Mouse (Mus musculus): ENCODE results near the gene Gss.

Gss gene

GRCm38 (mm10) chr2:155592137-155592853 lies at the start of gene Gss:
Gene Gss (minus strand): TSS chr2:155592810.
- DNase-seq (ENCODE audit: extremely low read depth, low read depth, low spot score): peak; percentile 36

- DNase-seq (ENCODE audit: extremely low read depth, low read depth, low spot score): no peak
These were observed 49.2 kb upstream of the Gss start for GRCm38 (mm10) chr2:155641540-155642472.

- DNase-seq (ENCODE audit: extremely low read depth, low read depth, low spot score): no peak
These were observed 48.0 kb upstream of the Gss start for GRCm38 (mm10) chr2:155640656-155641055.

- DNase-seq (ENCODE audit: extremely low read depth, low read depth, low spot score): no peak
These were observed 44.8 kb upstream of the Gss start for GRCm38 (mm10) chr2:155637411-155637810.

DNA sequence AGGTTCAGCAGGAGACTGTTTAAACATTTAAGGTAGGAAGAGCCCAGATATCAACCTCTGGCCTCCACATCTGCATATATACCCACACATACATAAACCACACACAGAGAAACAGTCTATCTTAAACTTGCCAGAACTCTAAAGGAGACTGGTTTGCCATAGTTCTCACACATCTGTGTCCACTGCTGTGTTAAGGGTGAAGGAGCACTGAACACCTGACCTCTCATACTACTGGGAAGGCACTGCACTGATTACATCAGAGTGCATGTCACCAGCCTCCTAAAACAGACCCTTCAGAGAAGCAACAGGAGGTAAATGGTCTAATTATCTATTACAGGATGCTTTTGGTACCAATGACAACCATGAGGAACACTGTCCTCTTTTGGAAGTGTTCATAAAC lies 44.3 kb upstream of the Gss start:
- no peak for DNase-seq (ENCODE audit: extremely low read depth, low read depth, low spot score)

- no peak for DNase-seq (ENCODE audit: extremely low read depth, low read depth, low spot score)
These were observed 43.4 kb upstream of the Gss start for GRCm38 (mm10) chr2:155635961-155636360.

- DNase-seq (ENCODE audit: extremely low read depth, low read depth, low spot score): no peak
These were observed 42.0 kb upstream of the Gss start for GRCm38 (mm10) chr2:155634562-155634961.

GRCm38 (mm10) chr2:155633731-155634130 lies 41.1 kb upstream of the Gss start:
- no peak for DNase-seq (ENCODE audit: extremely low read depth, low read depth, low spot score)

DNA sequence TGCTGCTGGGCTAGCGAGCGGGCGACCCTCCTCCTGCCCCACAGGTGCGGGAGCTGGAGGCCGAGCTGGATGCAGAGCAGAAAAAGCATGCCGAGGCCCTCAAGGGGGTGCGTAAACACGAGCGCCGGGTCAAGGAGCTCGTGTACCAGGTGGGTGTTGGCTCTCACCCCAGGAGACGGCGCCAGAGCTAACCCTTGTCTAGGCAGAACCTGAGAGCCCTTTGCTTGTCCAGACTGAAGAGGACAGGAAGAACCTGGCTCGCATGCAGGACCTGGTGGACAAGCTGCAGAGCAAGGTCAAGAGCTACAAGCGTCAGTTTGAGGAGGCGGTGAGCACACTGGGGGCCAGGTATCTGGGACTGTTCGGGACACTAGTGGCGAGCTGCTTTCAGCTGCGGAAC lies 40.5 kb upstream of the Gss start:
- no peak for DNase-seq (ENCODE audit: extremely low read depth, low read depth, low spot score)

DNA sequence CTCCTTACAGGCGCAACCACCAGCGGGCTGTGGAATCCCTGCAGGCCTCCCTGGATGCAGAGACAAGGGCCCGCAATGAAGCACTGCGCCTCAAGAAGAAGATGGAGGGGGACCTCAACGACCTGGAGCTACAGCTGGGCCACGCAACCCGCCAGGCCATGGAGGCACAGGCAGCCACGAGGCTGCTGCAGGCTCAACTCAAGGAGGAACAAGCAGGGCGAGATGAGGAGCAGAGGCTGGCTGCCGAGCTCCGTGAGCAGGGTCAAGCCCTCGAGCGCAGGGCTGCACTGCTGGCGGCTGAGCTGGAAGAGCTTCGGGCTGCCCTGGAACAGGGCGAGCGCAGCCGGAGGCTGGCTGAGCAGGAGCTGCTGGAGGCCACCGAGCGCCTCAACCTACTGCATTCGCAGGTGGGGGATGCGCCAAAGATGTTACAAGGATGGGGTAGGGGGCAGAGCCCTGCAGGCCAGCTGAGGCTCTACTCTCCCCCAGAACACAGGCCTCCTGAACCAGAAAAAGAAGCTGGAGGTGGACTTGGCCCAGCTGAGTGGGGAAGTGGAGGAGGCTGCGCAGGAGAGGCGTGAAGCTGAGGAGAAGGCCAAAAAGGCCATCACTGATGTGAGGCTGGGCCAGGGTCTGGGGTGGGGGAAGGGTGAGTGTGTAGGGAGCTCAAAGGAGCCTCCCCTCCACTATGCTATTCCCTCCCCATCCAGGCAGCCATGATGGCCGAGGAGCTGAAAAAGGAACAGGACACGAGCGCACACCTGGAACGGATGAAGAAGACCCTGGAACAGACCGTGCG lies 39.7 kb upstream of the Gss start:
- no peak for DNase-seq (ENCODE audit: extremely low read depth, low read depth, low spot score)

DNA sequence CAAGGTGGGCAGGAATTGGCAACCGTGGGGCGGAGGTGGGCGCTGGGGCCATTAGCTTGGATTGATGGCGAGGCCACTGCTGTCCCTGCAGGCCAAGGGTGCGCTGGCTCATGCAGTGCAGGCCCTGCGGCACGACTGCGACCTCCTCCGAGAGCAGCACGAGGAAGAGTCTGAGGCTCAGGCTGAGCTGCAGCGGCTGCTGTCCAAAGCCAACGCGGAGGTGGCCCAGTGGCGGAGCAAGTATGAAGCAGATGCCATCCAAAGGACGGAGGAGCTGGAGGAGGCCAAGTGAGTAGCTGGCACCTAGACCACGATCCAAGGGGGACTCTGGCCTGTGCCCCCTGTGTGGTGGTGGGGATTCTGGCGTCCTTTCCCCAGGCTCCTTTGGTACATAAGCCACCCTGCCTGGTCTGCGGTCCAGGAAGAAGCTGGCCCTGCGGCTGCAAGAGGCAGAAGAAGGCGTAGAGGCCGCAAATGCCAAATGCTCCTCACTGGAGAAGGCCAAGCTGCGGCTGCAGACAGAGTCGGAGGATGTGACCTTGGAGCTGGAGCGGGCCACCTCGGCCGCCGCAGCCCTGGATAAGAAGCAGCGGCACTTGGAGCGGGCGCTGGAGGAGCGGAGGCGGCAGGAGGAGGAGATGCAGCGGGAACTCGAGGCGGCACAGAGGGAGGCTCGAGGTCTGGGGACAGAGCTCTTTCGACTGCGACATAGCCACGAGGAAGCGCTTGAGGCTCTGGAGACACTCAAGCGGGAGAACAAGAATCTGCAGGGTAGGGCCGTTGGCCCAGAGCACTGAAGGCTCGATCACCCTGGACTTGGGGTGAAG lies 38.2 kb upstream of the Gss start:
- no peak for DNase-seq (ENCODE audit: extremely low read depth, low read depth, low spot score)

DNA sequence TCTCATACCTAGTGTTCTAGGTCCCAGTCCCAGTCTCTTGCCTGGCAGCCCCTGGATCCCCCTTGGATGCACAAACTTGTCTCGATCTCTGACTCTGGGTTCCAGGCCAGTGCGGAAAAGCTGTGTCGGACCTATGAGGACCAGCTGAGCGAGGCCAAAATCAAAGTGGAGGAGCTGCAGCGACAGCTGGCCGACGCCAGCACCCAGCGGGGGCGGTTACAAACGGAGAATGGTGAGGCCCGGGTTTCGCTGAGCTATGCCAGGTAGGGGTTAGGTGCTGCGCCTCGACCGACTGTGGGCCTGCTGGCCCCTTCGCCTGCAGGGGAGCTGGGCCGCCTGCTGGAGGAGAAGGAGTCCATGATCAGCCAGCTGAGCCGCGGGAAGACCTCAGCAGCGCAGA lies 37.5 kb upstream of the Gss start:
- no peak for DNase-seq (ENCODE audit: extremely low read depth, low read depth, low spot score)

DNA sequence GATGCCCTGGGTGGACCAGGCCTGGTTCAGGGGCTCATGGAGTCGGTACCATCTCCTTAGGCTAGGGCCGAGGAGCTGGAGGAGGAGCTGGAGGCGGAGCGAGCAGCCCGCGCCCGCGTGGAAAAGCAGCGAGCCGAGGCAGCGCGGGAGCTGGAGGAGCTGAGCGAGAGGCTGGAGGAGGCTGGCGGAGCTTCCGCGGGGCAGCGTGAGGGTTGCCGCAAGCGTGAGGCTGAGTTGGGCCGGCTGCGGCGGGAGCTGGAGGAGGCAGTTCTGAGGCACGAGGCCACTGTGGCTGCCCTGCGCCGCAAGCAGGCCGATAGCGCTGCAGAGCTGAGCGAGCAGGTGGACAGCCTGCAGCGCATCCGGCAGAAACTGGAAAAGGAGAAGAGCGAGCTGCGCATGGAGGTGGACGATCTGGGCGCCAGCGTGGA lies 36.6 kb upstream of the Gss start:
- no peak for DNase-seq (ENCODE audit: extremely low read depth, low read depth, low spot score)

DNA sequence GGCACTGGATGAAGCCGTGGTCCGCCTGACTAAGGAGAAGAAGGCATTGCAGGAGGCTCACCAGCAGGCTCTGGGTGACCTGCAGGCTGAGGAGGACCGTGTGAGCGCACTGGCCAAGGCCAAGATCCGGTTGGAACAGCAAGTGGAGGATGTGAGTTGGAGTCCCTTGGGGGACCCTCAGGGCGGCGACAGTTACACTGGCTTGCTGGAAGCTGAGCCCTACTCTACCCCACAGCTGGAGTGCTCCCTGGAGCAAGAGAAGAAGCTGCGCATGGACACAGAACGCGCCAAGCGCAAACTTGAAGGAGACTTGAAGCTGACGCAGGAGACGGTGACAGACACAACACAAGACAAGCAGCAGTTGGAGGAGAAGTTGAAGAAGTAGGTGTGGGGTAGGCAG lies 35.9 kb upstream of the Gss start:
- DNase-seq (ENCODE audit: extremely low read depth, low read depth, low spot score): no peak

GRCm38 (mm10) chr2:155628112-155628511 lies 35.5 kb upstream of the Gss start:
- DNase-seq (ENCODE audit: extremely low read depth, low read depth, low spot score): no peak

DNA sequence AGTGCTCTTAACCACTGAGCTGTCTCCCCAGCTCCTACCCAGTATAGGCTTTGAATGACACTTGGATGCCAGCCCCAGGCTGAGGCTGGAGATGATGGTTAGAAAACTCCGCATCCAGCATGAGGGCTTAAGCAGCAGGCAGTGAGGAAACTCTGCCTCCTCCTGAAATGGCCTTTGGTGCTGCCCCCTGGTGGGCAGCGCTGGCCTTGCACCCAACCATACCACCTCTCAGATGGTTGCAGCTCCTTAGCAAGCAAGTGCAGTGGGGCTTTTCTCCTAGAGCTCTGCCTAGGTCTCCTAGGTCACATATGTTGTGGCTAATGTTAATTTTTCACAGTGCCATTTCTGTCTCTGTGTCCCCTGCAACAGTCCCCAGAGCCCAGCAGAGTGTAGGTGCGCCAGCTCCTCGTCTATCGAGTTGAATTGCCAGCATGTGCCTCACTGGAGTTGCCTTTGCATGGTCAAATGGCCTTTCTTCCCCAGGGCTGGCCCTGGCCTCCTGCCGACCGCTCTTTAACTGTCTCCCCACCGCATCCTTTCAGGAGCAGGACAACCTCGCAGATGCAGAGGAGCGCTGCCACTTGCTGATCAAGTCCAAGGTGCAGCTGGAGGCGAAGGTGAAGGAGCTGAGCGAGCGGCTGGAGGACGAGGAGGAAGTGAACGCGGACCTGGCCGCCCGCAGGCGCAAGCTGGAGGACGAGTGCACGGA lies 34.6 kb upstream of the Gss start:
- DNase-seq (ENCODE audit: extremely low read depth, low read depth, low spot score): no peak

- DNase-seq (ENCODE audit: extremely low read depth, low read depth, low spot score): no peak
These were observed 33.7 kb upstream of the Gss start for GRCm38 (mm10) chr2:155626277-155626676.

GRCm38 (mm10) chr2:155624730-155625129 lies 32.1 kb upstream of the Gss start:
- DNase-seq (ENCODE audit: extremely low read depth, low read depth, low spot score): no peak

GRCm38 (mm10) chr2:155623996-155624395 lies 31.4 kb upstream of the Gss start:
- DNase-seq (ENCODE audit: extremely low read depth, low read depth, low spot score): no peak

- DNase-seq (ENCODE audit: extremely low read depth, low read depth, low spot score): no peak
These were observed 30.0 kb upstream of the Gss start for GRCm38 (mm10) chr2:155622606-155623005.

Data from fat pad, adult 2 months (tissue).